Mouse (Mus musculus): Measurements from ENCODE around the gene Prkch. TPM values are rescaled to one million over a fixed set of nuclear protein-coding genes. Genes with fewer than 3 reads are reported as not detected.

Gene Prkch
- polyA plus RNA-seq, 1 experiment from 2014 or later, result 12.0 TPM

- Histone ChIP-seq H3K9ac (ENCODE audit: low read length) (no peak overlapping the region), H3K9me3 (ENCODE audit: control insufficient read depth, low read length) (no peaks in the 10 kb centered on the region), H3K4me2 (ENCODE audit: low read depth, low read length) (no peak overlapping the region), H3K36me3 (ENCODE audit: control insufficient read depth, insufficient read depth, low read length) (no peaks in the 10 kb centered on the region), H3K4me1 (replicated peaks; ENCODE audit: control insufficient read depth, insufficient read depth, low read length) (peaks cover 19% of the 10 kb centered on the region), H3K27me3 (ENCODE audit: control insufficient read depth, insufficient read depth, low read depth, low read length) (no peaks in the 10 kb centered on the region), H3K4me3 (ENCODE audit: low read length) (no peak overlapping the region), H3K27ac (ENCODE audit: low read length) (no peak overlapping the region)
- WGBS, result 57% methylated on average over 2 of the region's 2 CpGs
- ATAC-seq (ENCODE audit: low read depth), result no peak
These were observed 231.3 kb downstream of the Prkch start for GRCm38 (mm10) chr12:73815892-73816291.

- H3K27me3 ChIP-seq (ENCODE audit: control insufficient read depth, insufficient read depth, low read depth, low read length), result no peaks in the 10 kb centered on the region
- no peak overlapping the region for H3K4me3 ChIP-seq (ENCODE audit: low read length)
- peaks cover 13% of the 10 kb centered on the region for H3K4me1 ChIP-seq (replicated peaks; ENCODE audit: control insufficient read depth, insufficient read depth, low read length)
- H3K9ac ChIP-seq (ENCODE audit: low read length), result no peak overlapping the region
- H3K27ac ChIP-seq (ENCODE audit: low read length), result no peak overlapping the region
- no peaks in the 10 kb centered on the region for H3K9me3 ChIP-seq (ENCODE audit: control insufficient read depth, low read length)
- no peak for ATAC-seq (ENCODE audit: low read depth)
- 74% methylated on average over 1 of the region's 1 CpGs for WGBS
- H3K36me3 ChIP-seq (ENCODE audit: control insufficient read depth, insufficient read depth, low read length), result no peaks in the 10 kb centered on the region
- H3K4me2 ChIP-seq (ENCODE audit: low read depth, low read length), result no peak overlapping the region
These were observed 232.3 kb downstream of the Prkch start for GRCm38 (mm10) chr12:73816866-73817265.

GRCm38 (mm10) chr12:73818801-73819200 lies 234.2 kb downstream of the Prkch start:
- H3K27me3 ChIP-seq (ENCODE audit: control insufficient read depth, insufficient read depth, low read depth, low read length), result no peaks in the 10 kb centered on the region
- H3K27ac ChIP-seq (ENCODE audit: low read length), result no peak overlapping the region
- 36% methylated on average over 1 of the region's 1 CpGs for WGBS
- no peak overlapping the region for H3K9ac ChIP-seq (ENCODE audit: low read length)
- no peaks in the 10 kb centered on the region for H3K4me1 ChIP-seq (replicated peaks; ENCODE audit: control insufficient read depth, insufficient read depth, low read length)
- no peak overlapping the region for H3K4me2 ChIP-seq (ENCODE audit: low read depth, low read length)
- H3K36me3 ChIP-seq (ENCODE audit: control insufficient read depth, insufficient read depth, low read length), result no peaks in the 10 kb centered on the region
- H3K4me3 ChIP-seq (ENCODE audit: low read length), result no peak overlapping the region
- no peak for ATAC-seq (ENCODE audit: low read depth)
- H3K9me3 ChIP-seq (ENCODE audit: control insufficient read depth, low read length), result no peaks in the 10 kb centered on the region

DNA sequence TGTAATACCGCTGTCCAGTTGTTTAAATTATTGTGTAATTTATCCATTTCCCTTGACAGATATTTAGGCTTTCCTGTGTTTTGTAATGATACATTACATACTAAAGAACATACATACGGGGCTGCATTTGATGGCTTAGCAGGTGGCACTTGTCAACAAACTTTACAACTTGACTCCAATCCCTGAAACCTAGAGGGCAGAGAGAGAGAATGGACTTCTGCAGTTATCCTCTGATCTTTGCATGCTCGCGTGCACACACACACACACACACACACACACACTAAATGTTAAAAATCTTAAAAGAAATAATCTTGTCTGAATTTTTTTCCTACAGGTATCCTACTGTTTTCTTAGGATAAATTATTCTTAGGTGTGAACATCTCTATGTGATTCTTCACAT lies 236.6 kb downstream of the Prkch start:
- WGBS, result 73% methylated on average over 4 of the region's 4 CpGs
- no peaks in the 10 kb centered on the region for H3K9me3 ChIP-seq (ENCODE audit: control insufficient read depth, low read length)
- no peak overlapping the region for H3K9ac ChIP-seq (ENCODE audit: low read length)
- ATAC-seq (ENCODE audit: low read depth), result no peak
- H3K27me3 ChIP-seq (ENCODE audit: control insufficient read depth, insufficient read depth, low read depth, low read length), result no peaks in the 10 kb centered on the region
- no peaks in the 10 kb centered on the region for H3K4me1 ChIP-seq (replicated peaks; ENCODE audit: control insufficient read depth, insufficient read depth, low read length)
- no peaks in the 10 kb centered on the region for H3K36me3 ChIP-seq (ENCODE audit: control insufficient read depth, insufficient read depth, low read length)
- no peak overlapping the region for H3K27ac ChIP-seq (ENCODE audit: low read length)
- no peak overlapping the region for H3K4me3 ChIP-seq (ENCODE audit: low read length)
- no peak overlapping the region for H3K4me2 ChIP-seq (ENCODE audit: low read depth, low read length)

- Histone ChIP-seq H3K4me3 (ENCODE audit: low read length) (no peak overlapping the region), H3K27ac (ENCODE audit: low read length) (no peak overlapping the region), H3K36me3 (ENCODE audit: control insufficient read depth, insufficient read depth, low read length) (no peaks in the 10 kb centered on the region), H3K9ac (ENCODE audit: low read length) (no peak overlapping the region), H3K4me1 (replicated peaks; ENCODE audit: control insufficient read depth, insufficient read depth, low read length) (no peaks in the 10 kb centered on the region), H3K4me2 (ENCODE audit: low read depth, low read length) (no peak overlapping the region), H3K27me3 (ENCODE audit: control insufficient read depth, insufficient read depth, low read depth, low read length) (no peaks in the 10 kb centered on the region), H3K9me3 (ENCODE audit: control insufficient read depth, low read length) (no peaks in the 10 kb centered on the region)
- WGBS, result 77% methylated on average over 12 of the region's 12 CpGs
- no peak for ATAC-seq (ENCODE audit: low read depth)
These were observed 237.7 kb downstream of the Prkch start for GRCm38 (mm10) chr12:73822331-73822730.

GRCm38 (mm10) chr12:73824828-73825227 lies 240.2 kb downstream of the Prkch start:
- 42% methylated on average over 1 of the region's 1 CpGs for WGBS
- no peaks in the 10 kb centered on the region for H3K36me3 ChIP-seq (ENCODE audit: control insufficient read depth, insufficient read depth, low read length)
- no peaks in the 10 kb centered on the region for H3K27me3 ChIP-seq (ENCODE audit: control insufficient read depth, insufficient read depth, low read depth, low read length)
- no peak overlapping the region for H3K27ac ChIP-seq (ENCODE audit: low read length)
- no peaks in the 10 kb centered on the region for H3K9me3 ChIP-seq (ENCODE audit: control insufficient read depth, low read length)
- ATAC-seq (ENCODE audit: low read depth), result peak; percentile 74
- H3K4me3 ChIP-seq (ENCODE audit: low read length), result no peak overlapping the region
- H3K4me2 ChIP-seq (ENCODE audit: low read depth, low read length), result no peak overlapping the region
- H3K9ac ChIP-seq (ENCODE audit: low read length), result no peak overlapping the region
- H3K4me1 ChIP-seq (replicated peaks; ENCODE audit: control insufficient read depth, insufficient read depth, low read length), result no peaks in the 10 kb centered on the region

Other genes with a start within 250 kb of the Prkch start
- gene Tmem30b, start 38.4 kb upstream of the Prkch start, polyA plus RNA-seq (2015; fragmentation: Nextera tagmentation; extraction: Ambion mirVana), result 9.2 and 10.1 TPM in 2 replicates